8 mouse cellular contexts compared by ENCODE assay signal in the genomic region with DNA sequence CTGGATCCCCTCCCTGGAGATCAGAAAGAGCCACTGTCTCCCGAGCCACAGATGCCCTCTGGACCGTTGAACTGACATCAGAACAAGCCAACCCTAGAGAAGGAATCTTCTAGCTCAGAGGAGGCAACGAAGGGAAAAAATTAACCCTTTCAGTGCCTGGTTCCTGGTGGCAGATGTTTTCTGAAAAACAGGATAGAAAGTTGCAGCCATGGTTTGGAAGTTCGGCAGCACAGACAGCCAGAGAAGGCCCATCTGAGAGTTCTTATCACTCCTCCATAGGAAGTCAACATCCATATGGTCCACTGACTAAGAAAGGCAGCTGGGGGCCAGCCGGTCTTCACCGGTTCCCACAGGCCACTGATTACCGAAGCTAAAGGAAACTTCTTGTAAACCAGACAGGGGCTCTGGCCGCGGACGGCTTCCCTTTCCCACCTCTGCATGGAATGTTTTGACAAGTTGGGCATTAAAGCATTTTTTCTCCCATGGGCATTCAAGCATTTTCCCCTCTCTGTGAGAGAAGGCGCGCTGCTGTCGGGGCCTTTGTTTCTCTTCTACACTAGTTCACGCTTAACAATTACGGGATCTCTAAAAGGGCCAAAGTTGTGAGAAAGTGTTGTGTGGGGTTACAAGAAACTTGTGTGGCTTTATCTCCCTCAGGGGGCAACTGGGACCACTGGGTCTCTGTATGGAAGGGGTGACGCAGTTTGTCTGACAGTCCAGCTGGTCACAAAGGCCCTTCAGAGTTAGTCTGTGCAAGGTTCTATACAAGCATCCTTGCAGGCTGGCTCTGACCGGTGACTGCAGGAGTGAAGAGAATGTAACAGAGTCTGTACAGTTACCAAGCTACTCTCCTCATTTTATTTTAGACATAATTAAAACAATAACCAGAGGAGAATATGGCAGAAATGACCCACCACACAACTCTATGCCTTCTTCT. TPM values are rescaled to one million over a fixed set of nuclear protein-coding genes. Genes with fewer than 3 reads are reported as not detected.
DNase-seq lines count a peak whose midpoint lies in the region; ATAC-seq and TF ChIP-seq lines count a peak whose summit lies in the region.

No protein-coding gene starts in this region.

- H3K36me3 ChIP-seq in embryonic facial prominence, embryonic 12.5 days: no peaks in the 10 kb centered on the region
- no peaks in the 10 kb centered on the region for H3K36me3 ChIP-seq in intestine, embryonic 14.5 days (ENCODE audit: control insufficient read depth, insufficient read depth, low read length)
- H3K36me3 ChIP-seq in limb, embryonic 15.5 days: no peaks in the 10 kb centered on the region
- no peaks in the 10 kb centered on the region for H3K36me3 ChIP-seq in thymus, adult 2 months (ENCODE audit: control insufficient read depth, insufficient read depth, low read length)

- H3K27ac ChIP-seq in embryonic facial prominence, embryonic 12.5 days: peak overlapping the region; percentile 87
- H3K27ac ChIP-seq in intestine, embryonic 14.5 days (ENCODE audit: low read depth): peak overlapping the region; percentile 77
- H3K27ac ChIP-seq in limb, embryonic 15.5 days: peak overlapping the region; percentile 68
- no peak overlapping the region for H3K27ac ChIP-seq in thymus, adult 2 months (ENCODE audit: control insufficient read depth, insufficient read depth, low read length)

- TF ChIP-seq CTCF in brain, embryonic 14.5 days (IDR thresholded peaks at IDR 0.05; ENCODE audit: borderline replicate concordance, extremely low read depth, insufficient read depth, insufficient read length): no peak
- TF ChIP-seq CTCF in thymus, adult 2 months (IDR thresholded peaks at IDR 0.05; ENCODE audit: borderline replicate concordance, control insufficient read depth, extremely low read depth, insufficient read depth, low read length, poor library complexity): no peak

- intact Hi-C loops in left cerebral cortex, postnatal 36 days (cut with DNase I): no loop called here

- H3K4me2 ChIP-seq in embryonic facial prominence, embryonic 12.5 days (replicated peaks): no peak overlapping the region
- H3K4me2 ChIP-seq in intestine, embryonic 14.5 days (ENCODE audit: low read length): no peak overlapping the region
- 0 out of 2 replicates have a peak overlapping the region, but pooled peaks have one; percentile 7 for H3K4me2 ChIP-seq in limb, embryonic 15.5 days

- H3K4me3 ChIP-seq in embryonic facial prominence, embryonic 12.5 days: no peak overlapping the region
- no peak overlapping the region for H3K4me3 ChIP-seq in intestine, embryonic 14.5 days (ENCODE audit: low read depth, low read length)
- no peak overlapping the region for H3K4me3 ChIP-seq in limb, embryonic 15.5 days
- H3K4me3 ChIP-seq in thymus, adult 2 months (ENCODE audit: control insufficient read depth, insufficient read depth, low read length): no peak overlapping the region

- no peak for TF ChIP-seq POLR2A in brain, embryonic 14.5 days (IDR thresholded peaks at IDR 0.05; ENCODE audit: borderline replicate concordance, extremely low read depth, insufficient read depth, insufficient read length, poor library complexity, severe bottlenecking)
- no peak for TF ChIP-seq POLR2A in thymus, adult 2 months (IDR thresholded peaks at IDR 0.05; ENCODE audit: control insufficient read depth, extremely low read depth, insufficient read depth, low read length, poor library complexity)

- H3K27me3 ChIP-seq in embryonic facial prominence, embryonic 12.5 days: no peaks in the 10 kb centered on the region
- H3K27me3 ChIP-seq in intestine, embryonic 14.5 days (replicated peaks; ENCODE audit: control insufficient read depth, insufficient read depth, low read length): no peaks in the 10 kb centered on the region
- no peaks in the 10 kb centered on the region for H3K27me3 ChIP-seq in limb, embryonic 15.5 days
- no peaks in the 10 kb centered on the region for H3K27me3 ChIP-seq in thymus, adult 2 months (ENCODE audit: control insufficient read depth, insufficient read depth, low read length)

- WGBS in embryonic facial prominence, embryonic 12.5 days: 11% methylated on average over 17 of the region's 17 CpGs
- WGBS in intestine, embryonic 14.5 days: 21% methylated on average over 17 of the region's 17 CpGs
- WGBS in limb, embryonic 15.5 days: 35% methylated on average over 17 of the region's 17 CpGs
- 90% methylated on average over 17 of the region's 17 CpGs for WGBS in thymus, adult 2 months

- no peaks in the 10 kb centered on the region for H3K9me3 ChIP-seq in embryonic facial prominence, embryonic 12.5 days
- no peaks in the 10 kb centered on the region for H3K9me3 ChIP-seq in intestine, embryonic 14.5 days (ENCODE audit: control insufficient read depth, low read length)
- no peaks in the 10 kb centered on the region for H3K9me3 ChIP-seq in limb, embryonic 15.5 days

- peak; percentile 36; the same call in 1 of the 2 replicates for ATAC-seq in embryonic facial prominence, embryonic 12.5 days (ENCODE audit: insufficient number of reproducible peaks, insufficient read depth, low FRiP score, low TSS enrichment)
- no peak; the same call in 1 of the 2 replicates for ATAC-seq in intestine, embryonic 14.5 days (replicated peaks; ENCODE audit: low FRiP score, low TSS enrichment, low read depth)
- no peak for ATAC-seq in limb, embryonic 15.5 days (ENCODE audit: insufficient number of reproducible peaks, low FRiP score, low TSS enrichment, low read depth)

- peak; percentile 72 for DNase-seq in brain, embryonic 14.5 days (ENCODE audit: low read depth)
- peak; percentile 66 for DNase-seq in intestine, embryonic 14.5 days (ENCODE audit: low spot score)
- DNase-seq in left cerebral cortex, postnatal 36 days (ENCODE audit: low spot score in 2 of 2): no peak
- DNase-seq in T-cell, adult 2 months (ENCODE audit: low spot score): no peak
- DNase-seq in thymus, adult 2 months: no peak
- no peak for DNase-seq in frontal cortex, postnatal 10 days (ENCODE audit: low spot score in 2 of 2)

- H3K9ac ChIP-seq in embryonic facial prominence, embryonic 12.5 days: no peak overlapping the region
- H3K9ac ChIP-seq in intestine, embryonic 14.5 days (ENCODE audit: low read length): no peak overlapping the region; the same call in 1 of the 2 replicates
- H3K9ac ChIP-seq in limb, embryonic 15.5 days: no peak overlapping the region

- H3K4me1 ChIP-seq in embryonic facial prominence, embryonic 12.5 days: peaks cover 62% of the 10 kb centered on the region
- H3K4me1 ChIP-seq in intestine, embryonic 14.5 days (replicated peaks; ENCODE audit: control insufficient read depth, insufficient read depth, low read length): peaks cover 29% of the 10 kb centered on the region
- H3K4me1 ChIP-seq in limb, embryonic 15.5 days: peaks cover 59% of the 10 kb centered on the region
- H3K4me1 ChIP-seq in thymus, adult 2 months (replicated peaks; ENCODE audit: control insufficient read depth, insufficient read depth, low read length): no peaks in the 10 kb centered on the region

RNA-seq across cellular contexts. Expression of gene Col4a1, which starts 49.9 kb away (rescaled TPM):
- 117 and 191 TPM in 2 replicates for polyA plus RNA-seq in brain, embryonic 14.5 days (2012; rRNA removed)
- polyA plus RNA-seq in embryonic facial prominence, embryonic 12.5 days (2016; fragmentation: Nextera tagmentation; extraction: Ambion mirVana): 168 and 169 TPM in 2 replicates
- 228 TPM in 2 replicates for polyA plus RNA-seq in intestine, embryonic 14.5 days (2014; fragmentation: Nextera tagmentation; extraction: Ambion mirVana)
- 172 and 209 TPM in 2 replicates for polyA plus RNA-seq in limb, embryonic 15.5 days (2015; fragmentation: Nextera tagmentation; extraction: Ambion mirVana)
- total RNA-seq in left cerebral cortex, postnatal 36 days (2021): 10 to 100 TPM; 33.9 to 68.7 TPM
- polyA plus RNA-seq in thymus, adult 2 months (2012; rRNA removed): 78.3 and 95.1 TPM in 2 replicates

RNA-seq across cellular contexts. Expression of gene Col4a2, which starts 49.9 kb away (rescaled TPM):
- polyA plus RNA-seq in brain, embryonic 14.5 days (2012; rRNA removed): 38.2 and 77.1 TPM in 2 replicates
- 82.2 and 84.0 TPM in 2 replicates for polyA plus RNA-seq in embryonic facial prominence, embryonic 12.5 days (2016; fragmentation: Nextera tagmentation; extraction: Ambion mirVana)
- 52.9 and 58.4 TPM in 2 replicates for polyA plus RNA-seq in intestine, embryonic 14.5 days (2014; fragmentation: Nextera tagmentation; extraction: Ambion mirVana)
- polyA plus RNA-seq in limb, embryonic 15.5 days (2015; fragmentation: Nextera tagmentation; extraction: Ambion mirVana): 77.4 and 83.3 TPM in 2 replicates
- 10 to 100 TPM; 38.9 to 64.6 TPM for total RNA-seq in left cerebral cortex, postnatal 36 days (2021)
- 21.8 and 25.7 TPM in 2 replicates for polyA plus RNA-seq in thymus, adult 2 months (2012; rRNA removed)

Comparison
In these comparisons a context has a peak if more than half of its experiments do, and no peak if none do; other contexts are left out.
1. DNase-seq: peak in brain, embryonic 14.5 days (single experiment) and intestine, embryonic 14.5 days (single experiment); none in left cerebral cortex, postnatal 36 days (0 of 2), T-cell, adult 2 months (single experiment), thymus, adult 2 months (single experiment) and frontal cortex, postnatal 10 days (0 of 2).